Mouse (Mus musculus): Measurements from ENCODE around the gene Kmt5a.
A peak's percentile ranks its signal among the peaks of the same experiment; 100 is the strongest.
"Not testable (repeated sequence)": the region's sequence is repeated elsewhere in the genome, so short reads cannot be mapped to it uniquely, and the experiment has no call there.

Kmt5a gene

DNA sequence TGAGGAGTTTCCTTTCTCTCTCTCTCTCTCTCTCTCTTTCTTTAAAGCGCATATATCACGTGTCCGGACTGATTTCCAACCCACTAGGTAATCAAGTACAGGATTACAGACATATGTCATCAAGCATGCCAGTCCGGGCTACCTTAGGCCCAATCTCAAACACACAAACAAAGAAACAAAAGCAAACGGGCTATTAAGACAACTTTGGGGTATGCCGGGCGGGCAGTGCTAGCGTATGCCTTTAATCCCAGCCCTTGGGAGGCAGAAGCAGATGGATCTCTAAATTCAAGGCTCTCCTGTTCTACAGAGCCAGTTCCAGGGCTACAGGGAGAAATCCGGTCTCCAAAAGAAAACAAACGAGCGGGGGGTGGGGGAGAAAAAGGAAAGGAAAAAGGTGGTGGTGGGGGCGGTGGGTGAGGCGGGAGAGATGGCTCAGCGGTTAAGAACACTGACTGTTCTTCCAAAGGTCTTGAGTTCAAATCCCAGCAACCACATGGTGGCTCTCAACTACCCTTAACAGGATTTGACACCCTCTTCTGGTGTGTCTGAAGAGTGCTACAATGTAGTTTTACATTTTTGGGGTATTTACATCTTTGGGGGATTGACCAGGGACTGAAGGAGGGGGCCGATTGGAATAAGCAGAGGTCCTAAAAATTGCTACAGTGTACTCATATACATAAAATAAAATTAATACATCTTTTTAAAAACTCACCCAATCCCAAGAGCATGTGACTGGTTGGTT is 44.1 kb downstream of the Kmt5a start:
- DNase-seq (ENCODE audit: low spot score), result no peak

DNA sequence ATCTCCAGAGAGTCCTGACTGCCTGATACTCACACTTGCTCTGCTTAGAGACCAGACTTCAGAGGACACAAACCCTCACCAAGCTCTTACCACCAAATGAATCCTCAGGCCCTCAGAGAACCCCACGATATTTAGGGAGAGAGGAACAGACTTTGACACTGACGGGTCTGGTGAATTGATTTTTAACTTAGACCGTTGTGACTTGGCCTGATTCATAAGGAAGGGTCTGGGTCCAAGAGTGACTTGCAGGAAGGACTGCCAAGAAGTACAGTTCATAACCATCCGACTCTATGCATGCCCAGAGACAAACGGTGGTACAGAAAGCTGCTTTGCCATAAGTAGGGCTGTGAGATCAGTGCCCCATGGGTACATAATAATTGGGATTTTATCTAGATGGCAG is 45.9 kb downstream of the Kmt5a start:
- DNase-seq (ENCODE audit: low spot score), result no peak

DNA sequence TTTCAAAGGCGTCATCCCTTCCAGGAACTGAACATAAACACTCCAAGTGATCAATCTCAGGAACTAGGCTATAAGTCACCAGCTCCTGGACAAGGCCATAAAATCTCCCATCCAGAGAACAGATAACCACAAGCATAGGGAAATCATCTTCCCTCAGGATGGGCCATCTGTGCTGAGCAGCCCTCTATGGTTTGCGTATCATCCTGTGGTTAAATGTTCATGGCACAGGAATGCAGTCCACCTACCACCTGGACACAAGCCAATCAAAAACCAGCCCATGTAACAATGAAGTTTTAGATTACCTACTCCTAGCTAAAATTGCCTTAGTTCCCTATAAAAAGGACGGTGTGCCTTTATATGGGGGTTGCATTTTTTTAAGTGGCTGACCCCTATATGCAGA is 49.2 kb downstream of the Kmt5a start:
- no peak for DNase-seq (ENCODE audit: low spot score)

DNA sequence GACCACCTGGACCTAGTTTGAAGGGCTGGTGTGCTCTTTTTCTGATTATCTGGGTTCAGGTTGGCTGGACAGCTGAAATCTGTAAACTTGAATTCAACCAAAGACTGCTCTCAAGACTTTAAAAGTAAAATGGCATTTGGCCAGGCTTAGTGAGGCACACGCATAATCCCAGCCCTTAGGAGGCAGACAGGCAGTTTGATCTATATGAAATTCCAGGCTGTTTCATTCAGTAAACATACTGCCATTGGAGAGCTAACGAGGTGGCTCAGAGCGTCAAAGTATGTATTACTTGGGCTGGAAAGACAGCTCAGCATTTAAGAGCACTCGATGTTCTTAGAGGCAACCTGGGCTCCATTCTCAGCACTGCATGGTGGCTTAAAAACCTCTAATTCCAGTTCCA is 52.0 kb downstream of the Kmt5a start:
- DNase-seq (ENCODE audit: low spot score), result no peak

DNA sequence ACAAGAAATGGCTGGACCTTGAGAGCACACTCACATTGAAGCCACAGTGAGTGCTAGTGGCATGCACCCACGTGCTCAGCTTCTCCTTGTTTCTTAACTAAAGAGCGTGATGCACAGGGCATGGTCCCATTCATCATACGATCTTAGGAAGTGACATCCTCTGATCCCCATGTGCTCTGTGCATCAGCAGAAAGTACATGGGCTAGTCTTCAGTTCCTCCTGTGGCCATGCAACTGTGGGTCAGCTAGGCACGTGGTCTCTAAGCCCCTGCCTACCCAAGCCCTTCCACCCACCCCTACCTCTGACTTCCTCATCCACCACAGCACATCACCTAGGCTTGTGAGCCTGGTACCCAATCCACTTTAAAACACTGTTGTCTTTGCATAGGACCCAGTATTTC is 52.9 kb downstream of the Kmt5a start:
- DNase-seq (ENCODE audit: low spot score), result no peak

DNA sequence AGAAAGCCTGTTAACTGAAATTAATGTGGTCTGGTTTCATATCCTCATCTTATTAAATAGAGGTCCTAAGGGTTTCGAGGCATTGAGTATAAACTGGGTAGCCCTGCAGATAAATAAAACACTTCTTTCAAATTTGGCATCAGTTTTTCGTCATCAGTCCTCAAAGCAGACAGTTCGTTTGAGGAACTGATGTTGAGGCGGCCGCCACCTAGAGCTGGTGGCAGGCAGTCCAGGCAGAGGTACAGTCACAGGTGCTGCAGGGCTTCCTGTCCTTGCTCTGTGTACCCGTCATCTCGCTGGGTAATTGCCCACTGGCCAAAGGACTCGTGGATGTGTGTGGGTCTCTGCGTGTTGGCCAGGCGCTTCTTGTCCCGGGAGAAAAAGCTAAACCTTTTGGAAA is 53.7 kb downstream of the Kmt5a start:
- DNase-seq (ENCODE audit: low spot score), result no peak

DNA sequence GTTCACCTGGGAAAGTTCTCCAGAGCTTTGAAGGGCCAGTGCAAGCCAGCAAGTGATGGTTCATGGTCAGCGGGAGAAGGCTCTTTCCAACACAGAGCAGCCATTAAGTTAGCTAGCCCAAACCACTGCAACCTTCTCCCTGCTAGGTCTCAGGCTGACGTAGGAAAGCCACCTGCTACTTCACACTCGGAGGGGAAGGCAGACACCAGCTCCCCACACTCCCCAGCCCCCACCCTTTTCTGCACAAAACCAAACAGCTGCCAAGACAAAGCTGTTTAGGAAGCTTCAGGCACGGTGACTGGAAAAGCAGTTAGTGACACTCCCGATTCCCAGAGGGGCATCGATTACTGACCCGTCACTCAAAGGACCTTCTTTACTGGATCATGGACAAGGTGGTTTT is 55.8 kb downstream of the Kmt5a start:
- DNase-seq (ENCODE audit: low spot score), result no peak

DNA sequence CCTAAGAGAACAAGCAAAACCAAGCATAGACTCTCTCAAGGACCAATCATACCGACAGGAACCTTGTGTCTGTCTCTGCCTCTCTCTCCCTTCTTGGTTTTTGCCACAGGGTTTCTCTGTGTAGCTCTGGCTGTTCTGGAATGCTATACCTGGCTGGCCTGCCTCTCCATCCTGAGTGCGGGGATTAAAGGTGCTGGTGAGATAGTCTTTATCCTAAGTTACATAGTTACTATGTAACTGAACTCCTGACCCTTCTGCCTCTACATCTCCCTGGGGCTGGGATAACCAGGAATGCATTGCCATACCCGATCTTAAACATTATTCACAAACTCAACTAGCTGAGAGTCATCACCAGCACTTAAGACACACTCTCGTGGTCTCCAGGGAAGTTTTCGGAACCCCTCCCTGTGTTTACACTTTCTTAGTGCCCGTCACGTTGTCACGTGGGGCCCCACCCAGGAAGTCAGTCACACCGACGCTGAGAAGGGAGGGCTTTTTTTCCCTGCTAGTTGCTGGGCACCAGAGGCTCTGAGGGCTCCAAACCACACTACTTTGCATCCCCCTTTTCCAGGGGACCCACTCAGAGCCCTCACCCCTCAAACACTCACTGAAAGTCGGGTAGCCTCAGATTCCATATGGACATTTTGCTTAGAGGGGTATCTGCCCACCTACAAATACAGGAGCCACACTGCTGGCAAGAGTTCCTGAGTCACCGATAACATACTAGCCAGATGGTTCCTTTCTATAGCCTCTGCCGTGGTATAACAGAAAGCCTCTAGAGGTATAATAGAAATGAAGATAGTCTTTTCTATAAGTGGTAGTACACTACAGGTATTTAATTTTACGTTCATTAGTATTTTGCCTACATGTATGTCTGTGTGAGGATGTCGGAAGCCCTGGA is 57.1 kb downstream of the Kmt5a start:
- DNase-seq (ENCODE audit: low spot score), result no peak

DNA sequence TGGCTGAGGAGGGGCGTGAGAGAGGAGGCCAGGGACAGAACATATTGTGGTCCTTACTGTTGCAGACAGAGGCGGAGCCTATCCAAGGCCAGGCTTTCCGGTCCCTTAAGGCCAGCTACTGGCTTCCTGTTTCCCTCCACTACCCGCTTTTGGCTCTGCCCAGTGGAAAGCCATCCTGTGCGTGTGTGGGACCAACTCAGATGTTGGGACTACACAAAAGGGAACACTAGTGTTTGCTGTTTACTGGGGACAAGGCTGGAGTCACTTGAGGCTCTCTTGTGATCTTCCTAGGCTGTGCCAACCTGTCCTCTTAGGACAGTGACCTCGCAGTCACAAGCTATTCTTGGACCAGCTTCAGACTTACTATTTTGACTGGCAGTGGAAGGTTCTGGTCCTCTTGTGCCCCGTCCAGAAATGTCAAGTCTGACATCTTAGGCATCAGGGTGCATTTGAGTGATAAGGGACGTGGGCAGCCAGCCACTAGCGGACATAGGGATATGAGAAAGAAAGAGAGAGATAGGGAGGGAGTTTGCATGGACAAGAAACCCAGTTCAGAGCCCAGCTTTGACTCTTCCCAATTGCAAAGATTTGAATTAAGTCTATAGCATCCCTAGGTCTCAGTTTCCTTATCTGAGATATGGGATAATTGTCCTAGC is 58.6 kb downstream of the Kmt5a start:
- peak; percentile 49 for DNase-seq (ENCODE audit: low spot score)

DNA sequence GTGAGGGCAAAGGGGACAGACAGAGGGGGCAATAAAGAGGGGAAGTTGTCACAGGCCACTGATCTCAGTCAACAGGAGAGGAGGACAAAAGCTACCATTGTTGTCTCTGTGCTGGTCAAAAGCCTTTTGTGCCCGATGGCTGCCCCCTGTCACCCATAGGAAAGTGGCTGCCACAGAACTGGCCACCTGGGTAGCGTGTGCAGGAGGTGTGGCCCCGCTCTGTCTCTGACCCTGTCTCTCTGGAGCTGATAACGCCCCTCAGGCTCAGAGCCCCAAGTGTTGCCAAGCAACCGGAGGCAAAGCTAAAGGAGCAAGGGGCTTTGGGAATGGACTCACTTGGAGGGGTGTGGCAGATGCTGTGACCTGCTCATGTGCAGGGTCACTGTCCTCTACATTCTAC is 59.3 kb downstream of the Kmt5a start:
- no peak for DNase-seq (ENCODE audit: low spot score)

DNA sequence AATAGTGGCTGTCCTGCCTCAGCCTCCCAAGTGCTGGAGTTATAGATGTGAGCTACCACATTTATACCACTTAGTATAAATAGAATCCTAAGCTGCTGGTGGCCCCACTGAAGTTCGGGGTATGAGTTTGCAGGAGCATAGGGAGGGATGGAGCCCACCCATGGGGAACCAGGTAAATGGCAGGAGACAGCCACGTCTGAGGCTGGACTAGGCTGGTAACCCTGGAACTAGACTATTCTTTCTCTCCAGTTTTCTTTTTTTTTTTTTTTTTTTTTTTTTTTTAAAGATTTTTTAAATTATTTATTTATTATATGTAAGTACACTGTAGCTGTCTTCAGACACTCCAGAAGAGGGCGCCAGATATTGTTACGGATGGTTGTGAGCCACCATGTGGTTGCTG is 60.3 kb downstream of the Kmt5a start:
- DNase-seq (ENCODE audit: low spot score), result not testable (repeated sequence)

DNA sequence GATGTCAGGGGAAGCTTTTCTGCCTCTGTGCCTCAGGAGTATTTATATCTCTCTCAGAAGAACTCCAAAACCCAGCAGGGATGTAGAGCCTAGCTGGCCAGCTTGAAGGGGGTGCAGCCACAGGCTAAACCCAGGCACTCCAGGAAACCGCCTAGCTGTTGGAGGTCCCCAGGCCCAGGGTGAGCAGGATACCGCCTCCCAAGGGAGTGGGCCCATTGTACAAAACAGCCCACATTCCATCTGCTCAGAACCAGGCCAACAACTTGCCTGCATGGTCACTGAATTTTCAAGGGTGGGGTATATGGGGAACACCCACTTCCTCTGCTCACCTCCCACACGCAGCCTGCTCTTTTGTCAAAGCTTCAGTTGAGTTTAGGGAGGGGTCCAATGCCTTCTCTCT is 60.8 kb downstream of the Kmt5a start:
- no peak for DNase-seq (ENCODE audit: low spot score)

DNA sequence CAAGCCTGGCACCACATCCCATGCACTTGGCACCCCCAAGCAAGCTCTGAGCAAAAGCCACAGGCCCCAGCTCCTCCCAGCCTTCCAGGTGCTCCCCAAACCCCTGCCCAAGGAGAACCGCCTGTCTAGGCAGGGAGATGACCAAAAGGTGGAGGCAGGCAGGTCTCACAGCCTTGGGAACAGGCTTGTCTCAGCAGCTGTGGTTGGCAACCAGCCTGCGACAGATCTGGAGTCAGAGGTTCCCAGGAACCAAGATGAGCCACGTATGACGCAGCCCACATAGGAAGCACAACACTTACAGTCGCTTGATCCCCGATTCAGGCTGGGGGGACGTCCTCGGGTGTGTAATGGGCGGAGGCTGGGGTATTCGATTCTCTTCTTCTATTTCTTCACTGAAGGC is 61.8 kb downstream of the Kmt5a start:
- no peak for DNase-seq (ENCODE audit: low spot score)

DNA sequence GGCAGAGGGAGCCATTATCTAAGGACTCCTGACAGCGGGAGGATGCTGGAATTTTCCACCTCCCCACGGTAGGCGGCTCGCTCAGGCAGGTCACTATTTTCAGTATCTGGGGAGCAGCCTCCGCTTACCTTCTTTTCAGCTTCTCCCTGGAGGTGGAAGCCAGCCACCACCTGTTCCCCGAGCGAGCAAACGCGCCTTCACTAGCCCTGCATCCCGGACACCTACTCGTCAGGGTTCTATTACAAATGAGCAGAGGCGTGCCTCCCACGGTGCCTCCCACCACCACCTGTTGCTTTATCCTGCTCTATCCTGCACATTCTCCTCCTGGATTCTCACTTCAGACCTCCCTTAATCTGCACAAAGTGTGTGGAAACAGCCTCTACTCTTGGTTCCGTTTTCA is 64.0 kb downstream of the Kmt5a start:
- DNase-seq (ENCODE audit: low spot score), result no peak

DNA sequence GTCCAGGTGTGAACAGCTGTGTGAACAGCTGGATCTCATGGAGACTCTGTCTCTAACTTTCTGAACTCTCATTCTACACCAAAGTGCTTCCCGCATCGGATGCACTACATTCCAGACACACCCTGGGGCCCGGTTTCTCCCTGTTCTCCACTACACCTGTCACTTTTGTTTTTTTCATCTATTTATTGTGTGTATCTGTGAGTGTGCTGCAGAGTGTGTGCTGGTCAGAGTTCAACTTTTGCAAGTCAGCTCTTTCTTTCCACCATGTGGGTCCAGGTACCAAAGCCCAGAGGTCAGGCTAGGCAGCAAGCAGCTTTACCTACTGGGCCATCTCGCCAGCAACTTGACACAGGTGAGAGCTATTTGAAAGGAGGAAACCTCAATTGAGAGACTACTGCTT is 65.5 kb downstream of the Kmt5a start:
- DNase-seq (ENCODE audit: low spot score), result no peak

DNA sequence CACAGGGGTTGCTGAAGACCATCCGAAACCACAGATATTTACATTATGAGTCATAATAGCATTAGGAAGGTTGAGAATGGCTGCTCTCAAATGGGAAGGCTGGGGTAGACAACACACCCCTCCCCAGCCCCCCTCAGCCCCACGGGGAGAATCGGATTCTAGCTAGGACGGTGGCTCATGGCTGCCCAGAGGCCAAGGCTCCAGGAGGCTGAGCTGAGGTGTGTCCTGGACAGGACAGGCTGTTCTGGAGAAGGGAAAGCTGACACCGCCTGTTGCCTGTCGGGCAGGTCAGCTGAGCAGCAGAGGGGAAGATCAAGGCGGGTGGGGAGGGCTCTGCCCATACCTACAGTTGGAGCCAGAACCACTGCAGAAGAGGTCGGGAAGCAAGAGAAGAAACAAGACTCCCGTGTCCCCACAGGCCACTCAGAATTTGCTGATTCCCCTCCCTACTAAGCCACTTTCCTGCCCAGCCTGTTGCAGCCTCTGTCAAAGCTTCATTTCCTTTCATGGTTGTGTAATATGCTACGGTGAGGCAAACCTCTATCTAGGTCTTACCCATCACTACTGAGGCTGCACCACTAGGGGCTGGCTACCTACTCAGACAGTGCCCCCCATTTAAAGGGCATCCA is 67.1 kb downstream of the Kmt5a start:
- DNase-seq (ENCODE audit: low spot score), result no peak

DNA sequence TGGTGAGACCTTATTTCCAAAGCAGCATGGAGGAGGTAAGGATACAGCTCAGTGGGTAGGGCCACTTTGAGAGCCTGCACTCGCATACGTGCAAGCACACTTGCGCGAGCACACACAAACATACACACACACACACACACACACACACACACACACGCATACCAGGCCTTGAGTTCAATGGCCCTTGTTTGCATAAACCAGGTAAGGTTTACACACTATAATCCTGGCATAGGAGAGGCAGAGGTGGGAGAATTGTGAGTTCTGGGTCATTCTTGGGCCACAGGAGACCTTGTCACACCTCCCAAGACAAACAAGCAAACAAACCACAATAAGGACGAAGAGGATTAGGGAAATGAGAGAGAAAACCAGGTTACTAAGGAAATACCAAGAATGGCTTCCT is 69.5 kb downstream of the Kmt5a start:
- no peak for DNase-seq (ENCODE audit: low spot score)

DNA sequence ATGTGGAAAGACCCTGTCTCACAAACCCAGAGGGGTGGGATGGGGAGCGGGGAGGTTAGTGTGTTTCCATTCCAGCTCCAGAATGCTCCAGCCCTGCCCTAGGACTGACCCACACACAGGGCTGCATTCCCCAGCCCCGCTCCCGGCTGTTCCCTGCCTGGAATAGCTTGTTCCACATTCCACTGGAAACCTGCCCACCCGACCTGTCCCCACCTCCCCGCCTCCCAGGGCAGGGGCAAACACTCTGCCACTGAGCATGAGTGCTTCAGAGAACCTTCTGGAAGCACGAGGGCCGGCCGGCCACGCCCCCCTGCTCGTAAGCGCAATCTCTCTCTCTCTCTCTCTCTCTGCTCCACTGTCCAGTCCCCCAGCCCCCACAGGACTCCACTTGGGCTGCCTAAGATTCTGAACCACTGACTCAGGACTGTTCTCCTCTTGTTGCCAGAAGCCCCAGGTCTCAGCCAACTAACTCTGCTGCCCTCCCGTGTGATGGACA is 70.1 kb downstream of the Kmt5a start:
- no peak for DNase-seq (ENCODE audit: low spot score)

DNA sequence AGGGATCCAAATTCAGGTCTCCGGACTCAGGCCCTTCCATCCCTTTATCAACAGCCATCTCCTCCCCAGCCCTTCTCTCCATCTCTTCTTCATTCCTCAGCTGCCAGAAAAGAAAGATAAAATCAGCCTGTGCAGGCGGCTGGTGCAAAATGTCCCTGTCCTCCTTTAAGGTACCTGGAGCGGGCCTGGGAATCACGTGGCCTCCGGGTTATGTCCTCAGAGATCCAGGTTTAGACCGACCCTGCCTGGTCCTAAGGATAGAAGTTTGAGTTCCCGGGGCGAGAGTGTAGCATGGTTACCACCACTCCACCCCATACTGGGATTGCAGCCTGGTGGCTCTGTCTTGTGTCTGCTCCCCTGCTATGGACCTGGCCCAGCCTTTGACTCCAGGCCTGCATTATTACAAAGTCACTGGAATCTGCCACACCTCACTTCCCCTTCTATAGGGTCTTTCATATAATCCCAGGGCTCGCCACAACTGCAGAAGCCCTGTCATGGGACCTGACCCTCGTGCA is 70.9 kb downstream of the Kmt5a start:
- DNase-seq (ENCODE audit: low spot score), result no peak
